Mouse (Mus musculus) heart, postnatal 0 days (tissue): ENCODE measurements around the gene Ssr2.

Experiments used
- CTCF ChIP-seq: IDR thresholded peaks from 2 replicates; pipeline ENCODE4 v1.5.1; 2016; ENCODE audit warnings: antibody characterized with exemption, control low read depth, low read depth
- EP300 ChIP-seq: IDR thresholded peaks from 2 replicates; pipeline ENCODE4 v1.6.1; 2016; ENCODE audit warnings: antibody characterized with exemption, low read depth

DNA sequence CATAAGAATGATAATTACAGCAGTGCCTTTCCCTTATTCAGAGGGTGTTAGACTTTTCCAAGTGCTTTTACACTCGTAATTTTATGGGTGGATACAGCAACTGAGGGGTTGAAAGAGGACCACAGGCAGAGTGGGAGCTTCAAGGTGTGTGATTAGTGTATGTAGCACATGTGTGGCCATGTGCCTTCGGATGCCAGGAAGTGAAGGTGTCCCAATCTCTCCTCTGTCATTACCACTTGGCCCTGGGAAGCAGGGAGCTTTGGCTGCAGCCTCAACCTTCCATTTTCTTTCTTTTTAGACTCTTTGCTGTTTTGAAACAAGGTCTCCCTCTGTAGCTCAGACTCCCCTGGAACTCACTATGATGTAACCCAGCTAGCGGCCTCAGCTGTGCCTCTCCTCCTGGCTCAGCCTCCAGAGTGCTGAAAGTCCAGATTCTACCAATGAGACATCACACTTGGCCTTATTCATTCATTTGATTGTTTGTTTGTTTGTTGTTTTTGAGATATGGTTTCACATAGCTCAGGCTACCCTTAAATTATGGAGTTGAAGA is 41.4 kb downstream of the Ssr2 start:
- TF ChIP-seq EP300, result no peak
- no peak for TF ChIP-seq CTCF
